Mouse (Mus musculus) ES-E14 (cell line): Measurements from ENCODE around the gene Phykpl.

ENCODE experiments used
- CHD2 ChIP-seq: IDR thresholded peaks from 2 replicates; pipeline ENCODE4 v1.6.1; 2014; ENCODE audit warnings: mild to moderate bottlenecking, low read depth, low read length, inconsistent platforms
- HCFC1 ChIP-seq: IDR thresholded peaks from 2 replicates; pipeline ENCODE4 v1.6.1; 2012; ENCODE audit warnings: low read length, inconsistent platforms, borderline replicate concordance; ENCODE audit not compliant: insufficient read depth
- MAFK ChIP-seq: IDR thresholded peaks from 2 replicates; pipeline ENCODE4 v1.6.1; 2014; ENCODE audit warnings: mild to moderate bottlenecking, low read depth, low read length, inconsistent platforms; ENCODE audit not compliant: insufficient read depth
- ZC3H11A ChIP-seq: IDR thresholded peaks from 2 replicates; pipeline ENCODE4 v1.6.1; 2012; ENCODE audit warnings: low read depth, mild to moderate bottlenecking, inconsistent platforms, low read length, borderline replicate concordance
- ZNF384 ChIP-seq: IDR thresholded peaks from 2 replicates; pipeline ENCODE4 v1.6.1; 2012; ENCODE audit warnings: low read depth, low read length, inconsistent platforms

GRCm38 (mm10) chr11:51636323-51636684 lies 51.7 kb downstream of the Phykpl start:
- TF ChIP-seq CHD2 (no peak), MAFK (no peak), ZNF384 (no peak), HCFC1 (no peak), ZC3H11A (no peak)
